Mouse (Mus musculus) limb, embryonic 11.5 days (tissue): ENCODE data around the gene Micu1. TPM values are rescaled to one million over a fixed set of nuclear protein-coding genes. Genes with fewer than 3 reads are reported as not detected.

ENCODE experiments used
- ATAC-seq: fragments of 200-750 bp; cut with Nextera tagmentation; 2 replicates; pipeline ENCODE4 v1.8.0; 2017; ENCODE audit warnings: low read depth; ENCODE audit not compliant: insufficient number of reproducible peaks, low FRiP score, low TSS enrichment
- DNase-seq: peaks from one replicate; pipeline ENCODE4 v3.0.0-alpha.2; 2015; ENCODE audit warnings: low spot score
- H3K27ac ChIP-seq: fragments of 300-500 bp; sonication (generic); replicated peaks from 2 replicates; pipeline ENCODE4 v1.5.1; 2014; ENCODE audit warnings: low read depth, mild to moderate bottlenecking, low read length
- H3K27me3 ChIP-seq: fragments of 300-500 bp; sonication (generic); 2 replicates; pipeline ENCODE4 v1.6.1; 2014; ENCODE audit warnings: mild to moderate bottlenecking, low read length, mixed read lengths; ENCODE audit not compliant: control insufficient read depth, insufficient read depth
- H3K36me3 ChIP-seq: fragments of 300-500 bp; sonication (generic); 2 replicates; pipeline ENCODE4 v1.6.1; 2014; ENCODE audit warnings: mild to moderate bottlenecking, low read length, moderate library complexity, mixed read lengths; ENCODE audit not compliant: control insufficient read depth, insufficient read depth
- H3K4me1 ChIP-seq: fragments of 300-500 bp; sonication (generic); 2 replicates; pipeline ENCODE4 v1.6.1; 2014; ENCODE audit warnings: low read length, mixed read lengths; ENCODE audit not compliant: control insufficient read depth, insufficient read depth
- H3K4me2 ChIP-seq: fragments of 300-500 bp; sonication (generic); 2 replicates; pipeline ENCODE4 v1.6.1; 2014; ENCODE audit warnings: low read depth, mild to moderate bottlenecking, moderate library complexity; ENCODE audit not compliant: severe bottlenecking
- H3K4me3 ChIP-seq: fragments of 300-500 bp; sonication (generic); 2 replicates; pipeline ENCODE4 v1.5.1; 2014; ENCODE audit warnings: low read depth, low read length
- H3K9ac ChIP-seq: fragments of 300-500 bp; sonication (generic); 2 replicates; pipeline ENCODE4 v1.6.1; 2014; ENCODE audit warnings: mild to moderate bottlenecking, low read length
- H3K9me3 ChIP-seq: fragments of 300-500 bp; sonication (generic); 2 replicates; pipeline ENCODE4 v1.6.1; 2016; ENCODE audit warnings: low read length; ENCODE audit not compliant: control insufficient read depth
- WGBS: fragments of 180-500 bp; shearing (Covaris S2); extraction: QIAGEN DNeasy Blood & Tissue Kit; methylation state at CpG from one replicate; pipeline ENCODE4 v1.1.7; 2014; 5-methylcytosine and 5-hydroxymethylcytosine counted together
- polyA plus RNA-seq: library from polyadenylated mRNA; unstranded; fragments of >200 nt; fragmentation: Nextera tagmentation; extraction: Ambion mirVana; gene quantifications from 2 replicates; pipeline ENCODE4 v1.2.1, GENCODE M21; 2014

Gene Micu1
- polyA plus RNA-seq, 1 experiment from 2014 or later: 50.4 TPM

DNA sequence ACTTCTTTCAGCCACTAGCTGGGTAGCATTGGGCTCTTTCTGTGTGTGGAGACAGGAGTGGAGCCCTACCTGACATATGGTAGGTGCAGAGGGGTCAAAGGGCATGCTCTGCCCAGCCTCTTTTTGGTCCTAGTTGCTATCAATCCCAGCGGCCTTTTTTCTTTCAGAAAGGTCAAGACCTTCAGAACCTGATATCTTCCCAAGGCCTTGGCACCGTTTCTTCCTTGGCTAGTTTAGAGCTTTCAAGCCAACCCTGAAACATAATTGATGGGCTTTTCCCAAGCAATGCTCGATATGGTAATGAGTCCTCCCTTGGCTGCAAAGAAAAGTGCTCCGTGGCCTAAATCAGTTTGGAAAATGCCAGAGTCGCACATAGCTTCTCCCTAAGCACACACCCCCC lies 140.8 kb downstream of the Micu1 start:
- H3K27ac ChIP-seq: no peak overlapping the region
- no peaks in the 10 kb centered on the region for H3K9me3 ChIP-seq
- WGBS: 38% methylated on average over 5 of the region's 5 CpGs
- H3K36me3 ChIP-seq: no peaks in the 10 kb centered on the region
- no peak overlapping the region for H3K4me2 ChIP-seq
- ATAC-seq (no peak), DNase-seq (no peak)
- H3K9ac ChIP-seq: no peak overlapping the region
- no peak overlapping the region for H3K4me3 ChIP-seq
- H3K27me3 ChIP-seq: no peaks in the 10 kb centered on the region
- peaks cover 8% of the 10 kb centered on the region; the same call in 1 of the 2 replicates for H3K4me1 ChIP-seq

DNA sequence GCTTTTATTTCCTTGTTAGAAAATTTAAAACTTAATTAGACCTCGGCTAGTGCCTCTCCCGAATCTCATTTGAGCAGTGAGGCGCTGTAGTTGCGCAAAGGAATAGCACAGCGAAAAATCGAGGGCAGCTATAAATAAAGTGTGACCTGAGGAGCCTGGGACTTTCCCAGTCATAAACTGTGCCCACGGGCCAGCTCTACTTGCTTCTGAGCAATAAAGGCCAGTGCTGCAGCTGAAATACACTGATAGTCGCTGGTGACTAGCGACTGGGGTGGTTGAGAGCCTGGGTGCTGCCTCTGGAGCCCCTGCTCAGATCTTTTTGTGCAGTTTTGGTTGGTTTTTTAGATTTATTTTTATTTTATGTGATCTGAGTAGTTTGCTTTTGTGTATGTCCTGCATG lies 142.4 kb downstream of the Micu1 start:
- H3K4me3 ChIP-seq: no peak overlapping the region
- WGBS: 49% methylated on average over 9 of the region's 9 CpGs
- peaks cover 8% of the 10 kb centered on the region; the same call in 1 of the 2 replicates for H3K4me1 ChIP-seq
- H3K27me3 ChIP-seq: no peaks in the 10 kb centered on the region
- ATAC-seq (no peak), DNase-seq (no peak)
- H3K27ac ChIP-seq: no peak overlapping the region
- H3K36me3 ChIP-seq: no peaks in the 10 kb centered on the region
- H3K4me2 ChIP-seq: no peak overlapping the region
- H3K9ac ChIP-seq: no peak overlapping the region
- no peaks in the 10 kb centered on the region for H3K9me3 ChIP-seq

DNA sequence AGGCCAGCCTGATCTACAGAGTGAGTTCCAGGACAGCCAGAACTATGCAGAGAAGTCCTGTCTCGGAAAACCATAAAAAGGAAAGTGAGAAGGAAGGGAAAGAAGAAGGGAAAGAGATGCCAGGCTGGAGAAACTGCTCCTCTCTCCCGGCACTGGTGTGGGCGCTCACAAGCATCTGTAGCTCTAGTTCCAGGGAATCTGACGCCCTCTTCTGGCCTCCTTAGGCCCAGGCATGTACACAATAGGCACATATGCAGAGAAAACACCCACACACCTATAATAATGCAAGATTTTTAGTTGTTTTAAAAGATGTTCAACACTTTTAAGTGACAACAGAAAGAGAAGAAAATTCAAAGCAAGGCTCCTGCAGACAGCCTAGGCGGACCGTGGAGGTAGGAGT lies 144.1 kb downstream of the Micu1 start:
- ATAC-seq (no peak), DNase-seq (no peak)
- no peaks in the 10 kb centered on the region for H3K27me3 ChIP-seq
- H3K4me1 ChIP-seq: peaks cover 8% of the 10 kb centered on the region; the same call in 1 of the 2 replicates
- H3K4me3 ChIP-seq: no peak overlapping the region
- no peaks in the 10 kb centered on the region for H3K36me3 ChIP-seq
- H3K27ac ChIP-seq: no peak overlapping the region
- no peak overlapping the region for H3K9ac ChIP-seq
- H3K4me2 ChIP-seq: no peak overlapping the region
- no peaks in the 10 kb centered on the region for H3K9me3 ChIP-seq
- 82% methylated on average over 6 of the region's 6 CpGs for WGBS

DNA sequence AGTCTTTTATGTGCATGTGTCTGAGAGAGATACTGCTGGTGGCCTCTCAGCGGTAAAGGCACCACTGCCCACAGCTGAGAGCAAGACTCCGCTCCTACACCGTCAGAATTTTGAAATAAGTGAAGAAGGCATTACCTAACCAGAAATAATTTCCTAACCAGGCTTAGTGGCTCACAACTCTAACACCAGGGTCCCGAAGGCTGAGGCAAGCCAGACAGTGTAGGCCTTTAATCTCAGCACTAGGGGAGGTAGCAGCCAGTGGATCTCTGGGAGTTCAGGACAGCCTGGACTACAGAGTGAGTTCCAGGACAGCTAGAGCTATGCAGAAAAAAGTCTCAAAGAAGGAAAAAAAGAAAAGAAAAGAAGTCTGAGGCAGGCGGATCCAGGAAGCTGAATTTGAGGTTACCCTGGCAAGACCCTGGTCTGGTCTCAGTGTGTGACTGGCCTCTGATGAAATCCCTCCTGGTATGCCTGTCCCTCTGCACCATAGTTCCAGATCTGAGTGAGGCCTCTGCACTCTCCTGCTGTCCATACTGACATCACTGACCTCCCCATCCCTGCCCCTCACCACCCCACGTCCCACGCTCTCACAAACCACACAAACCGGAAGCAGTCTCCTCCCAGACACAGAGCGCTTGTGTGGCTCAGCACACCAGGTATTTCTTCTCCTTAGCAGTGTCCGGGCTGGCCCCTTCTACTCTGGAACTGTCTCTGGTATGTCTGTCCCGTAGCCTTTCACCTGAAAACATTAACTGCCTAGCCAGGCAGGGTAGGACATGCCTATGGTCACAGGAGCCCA lies 146.0 kb downstream of the Micu1 start:
- Histone ChIP-seq H3K4me1 (peaks cover 8% of the 10 kb centered on the region; the same call in 1 of the 2 replicates), H3K27me3 (no peaks in the 10 kb centered on the region), H3K4me3 (no peak overlapping the region), H3K27ac (no peak overlapping the region), H3K9me3 (no peaks in the 10 kb centered on the region), H3K9ac (peak overlapping the region; percentile 7; the same call in 1 of the 2 replicates), H3K4me2 (no peak overlapping the region), H3K36me3 (no peaks in the 10 kb centered on the region)
- 78% methylated on average over 11 of the region's 11 CpGs for WGBS
- no peak for DNase-seq
- ATAC-seq: no peak

DNA sequence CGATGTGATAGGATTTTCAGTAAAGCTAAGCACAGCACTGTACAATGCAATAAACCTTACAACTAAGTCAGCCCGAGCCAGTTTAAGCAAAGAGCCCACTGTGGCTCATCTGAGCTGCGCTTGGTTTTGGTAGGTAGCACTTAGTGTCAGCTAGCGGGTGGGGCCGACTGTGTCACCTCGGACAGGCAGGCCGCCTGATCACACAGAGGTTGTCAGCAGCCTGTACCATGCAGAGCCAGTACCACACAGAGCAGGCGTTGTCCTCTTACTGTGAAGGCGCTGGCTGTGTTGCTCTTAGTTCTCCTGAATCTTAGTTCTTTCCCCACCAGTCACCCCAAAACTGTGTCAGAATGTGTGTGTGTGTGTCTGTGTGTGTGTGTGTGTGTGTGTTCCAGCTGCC lies 146.7 kb downstream of the Micu1 start:
- ATAC-seq: no peak
- Histone ChIP-seq H3K9ac (no peak overlapping the region), H3K9me3 (no peaks in the 10 kb centered on the region), H3K27me3 (no peaks in the 10 kb centered on the region), H3K4me1 (peaks cover 7% of the 10 kb centered on the region; the same call in 1 of the 2 replicates), H3K4me3 (no peak overlapping the region), H3K4me2 (no peak overlapping the region), H3K27ac (no peak overlapping the region), H3K36me3 (no peaks in the 10 kb centered on the region)
- DNase-seq: no peak
- 61% methylated on average over 9 of the region's 9 CpGs for WGBS

DNA sequence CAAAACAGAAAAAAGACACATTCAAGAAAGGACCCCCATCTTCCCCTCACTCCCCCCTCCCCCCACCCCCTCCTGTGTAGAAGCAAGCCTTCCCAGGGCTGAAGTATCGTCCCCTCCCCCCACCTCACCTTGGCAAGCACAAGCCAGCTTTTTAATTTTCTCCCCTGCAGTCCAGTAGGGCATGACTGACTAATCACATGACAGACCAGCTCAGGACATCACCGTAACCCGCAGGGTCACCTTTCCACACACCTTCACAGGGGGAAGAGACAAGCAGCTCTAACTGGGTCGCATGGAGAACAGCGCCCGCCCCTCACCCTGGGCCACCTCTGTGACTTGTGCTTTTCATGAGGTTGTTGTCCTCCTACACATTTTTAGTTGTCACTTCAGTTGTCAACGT lies 147.1 kb downstream of the Micu1 start:
- Histone ChIP-seq H3K27ac (no peak overlapping the region), H3K4me3 (no peak overlapping the region), H3K9me3 (no peaks in the 10 kb centered on the region), H3K27me3 (no peaks in the 10 kb centered on the region), H3K4me1 (peaks cover 3% of the 10 kb centered on the region; the same call in 1 of the 2 replicates), H3K4me2 (no peak overlapping the region), H3K9ac (no peak overlapping the region), H3K36me3 (no peaks in the 10 kb centered on the region)
- 81% methylated on average over 7 of the region's 7 CpGs for WGBS
- ATAC-seq (no peak), DNase-seq (no peak)

DNA sequence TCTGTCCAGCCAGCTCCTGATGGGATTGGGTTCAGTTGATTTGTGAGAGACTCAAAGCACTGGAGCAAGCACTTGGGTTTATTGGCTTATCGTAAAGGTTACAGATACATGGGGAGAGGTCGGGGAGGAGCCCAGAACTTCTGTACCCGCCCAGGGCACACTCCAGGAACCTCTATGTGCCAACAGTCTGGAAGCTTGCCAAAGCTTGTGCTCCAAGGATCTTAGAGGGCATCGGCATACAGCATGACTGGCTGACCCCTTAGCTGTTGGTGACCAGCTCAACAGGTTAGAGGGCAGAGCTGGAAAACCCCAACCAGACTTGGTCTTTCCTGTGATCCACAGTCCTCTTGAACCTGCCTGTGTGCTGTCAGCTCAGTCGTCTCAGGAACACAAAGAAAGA lies 154.9 kb downstream of the Micu1 start:
- no peak overlapping the region for H3K27ac ChIP-seq
- H3K36me3 ChIP-seq: no peaks in the 10 kb centered on the region
- no peak overlapping the region for H3K9ac ChIP-seq
- ATAC-seq (no peak), DNase-seq (no peak)
- no peak overlapping the region for H3K4me2 ChIP-seq
- no peaks in the 10 kb centered on the region for H3K27me3 ChIP-seq
- no peaks in the 10 kb centered on the region for H3K4me1 ChIP-seq
- 78% methylated on average over 5 of the region's 5 CpGs for WGBS
- H3K4me3 ChIP-seq: no peak overlapping the region
- H3K9me3 ChIP-seq: no peaks in the 10 kb centered on the region

DNA sequence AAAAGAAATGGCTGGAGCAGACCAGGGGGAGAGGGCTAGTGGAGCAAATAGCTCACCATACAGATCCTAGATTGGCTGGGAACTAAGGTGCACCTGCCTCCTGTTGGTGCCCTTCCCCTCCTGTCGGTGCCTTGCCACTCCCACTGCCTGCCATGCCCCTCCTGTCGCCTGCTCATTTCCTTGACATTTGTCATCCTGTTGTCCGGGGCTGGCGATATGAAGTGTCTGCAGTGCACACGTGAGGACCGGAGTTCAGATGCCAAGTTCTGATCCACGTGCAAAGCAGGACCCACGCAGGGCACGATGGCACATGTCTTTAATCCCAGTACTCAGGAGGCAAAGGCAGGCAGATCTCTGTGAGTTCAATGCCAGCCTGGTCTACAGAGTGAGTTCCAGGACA lies 158.4 kb downstream of the Micu1 start:
- ATAC-seq (no peak), DNase-seq (no peak)
- Histone ChIP-seq H3K4me1 (no peaks in the 10 kb centered on the region), H3K36me3 (no peaks in the 10 kb centered on the region), H3K9ac (no peak overlapping the region), H3K9me3 (no peaks in the 10 kb centered on the region), H3K4me2 (no peak overlapping the region), H3K4me3 (no peak overlapping the region), H3K27ac (no peak overlapping the region), H3K27me3 (no peaks in the 10 kb centered on the region)
- WGBS: 87% methylated on average over 9 of the region's 9 CpGs

DNA sequence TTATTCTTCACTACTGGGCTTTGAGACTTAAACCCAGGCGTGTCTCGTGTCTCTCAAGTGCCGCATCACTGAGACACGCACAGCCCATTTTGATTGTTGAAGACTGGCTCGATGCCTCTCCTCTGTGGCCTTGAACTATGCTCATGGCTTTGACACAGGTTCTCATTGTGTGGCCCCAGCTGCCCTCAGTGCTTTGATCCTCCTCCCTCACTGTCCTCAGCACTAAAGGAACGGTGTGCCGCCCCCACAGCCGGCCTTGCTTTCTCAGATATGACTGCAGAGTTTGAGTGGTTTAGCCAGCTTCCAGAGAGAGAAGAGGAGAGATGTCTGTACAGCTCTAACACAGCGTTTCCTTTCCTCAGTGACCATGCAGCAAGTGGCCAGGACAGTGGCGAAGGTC lies 158.9 kb downstream of the Micu1 start:
- no peak for DNase-seq
- Histone ChIP-seq H3K4me2 (no peak overlapping the region), H3K27ac (no peak overlapping the region), H3K9ac (no peak overlapping the region), H3K9me3 (no peaks in the 10 kb centered on the region), H3K4me1 (no peaks in the 10 kb centered on the region), H3K4me3 (no peak overlapping the region), H3K27me3 (no peaks in the 10 kb centered on the region), H3K36me3 (no peaks in the 10 kb centered on the region)
- WGBS: 85% methylated on average over 10 of the region's 10 CpGs
- ATAC-seq: no peak
